Mouse (Mus musculus): Measurements from ENCODE around the gene Rom1.
"Not testable (repeated sequence)": the region's sequence is repeated elsewhere in the genome, so short reads cannot be mapped to it uniquely, and the experiment has no call there.

Gene Rom1

GRCm38 (mm10) chr19:8929224-8930088 lies at the start of gene Rom1, which contains the start of gene Eml3:
Gene Rom1, minus strand, starts transcription at chr19:8929356.
Gene Eml3, plus strand, starts transcription at chr19:8929552.
- DNase-seq = peak; percentile 91 to 94

- peak; percentile 65 to 74 for DNase-seq
Measured at GRCm38 (mm10) chr19:8976535-8976934, 47.4 kb upstream of the Rom1 start.

GRCm38 (mm10) chr19:8975491-8975890 lies 46.3 kb upstream of the Rom1 start:
- no peak for DNase-seq

- DNase-seq = no peak
Measured at GRCm38 (mm10) chr19:8974638-8975037, 45.5 kb upstream of the Rom1 start.

- DNase-seq = not testable (repeated sequence)
Measured at GRCm38 (mm10) chr19:8972491-8972890, 43.3 kb upstream of the Rom1 start.

GRCm38 (mm10) chr19:8967893-8968292 lies 38.7 kb upstream of the Rom1 start:
- no peak for DNase-seq

- no peak for DNase-seq
Measured at GRCm38 (mm10) chr19:8967373-8967743, 38.2 kb upstream of the Rom1 start.

GRCm38 (mm10) chr19:8966590-8967372 lies 37.6 kb upstream of the Rom1 start, which contains the start of gene Eef1g:
Gene Eef1g, plus strand, starts transcription at chr19:8967041.
- peak; percentile 98 to 100 for DNase-seq

- DNase-seq = no peak
Measured at GRCm38 (mm10) chr19:8966198-8966589, 37.0 kb upstream of the Rom1 start.

- peak; percentile 35 to 40 for DNase-seq
Measured at GRCm38 (mm10) chr19:8965771-8966170, 36.6 kb upstream of the Rom1 start.

- no peak for DNase-seq
Measured at GRCm38 (mm10) chr19:8965075-8965474, 35.9 kb upstream of the Rom1 start.

GRCm38 (mm10) chr19:8962256-8962655 lies 33.1 kb upstream of the Rom1 start:
- DNase-seq = no peak

GRCm38 (mm10) chr19:8954171-8954570 lies 25.0 kb upstream of the Rom1 start:
- DNase-seq = no peak

- DNase-seq = peak; percentile 89 to 92
Measured at GRCm38 (mm10) chr19:8953135-8954039, 24.2 kb upstream of the Rom1 start, which contains the start of gene Tut1. Gene Tut1, plus strand, starts transcription at chr19:8953847.

- DNase-seq = no peak
Measured at GRCm38 (mm10) chr19:8952241-8952640, 23.1 kb upstream of the Rom1 start.

- DNase-seq = no peak
Measured at GRCm38 (mm10) chr19:8950190-8950589, 21.0 kb upstream of the Rom1 start.

- DNase-seq = no peak
Measured at GRCm38 (mm10) chr19:8946929-8947328, 17.8 kb upstream of the Rom1 start.

- no peak for DNase-seq
Measured at GRCm38 (mm10) chr19:8945251-8945650, 16.1 kb upstream of the Rom1 start.

GRCm38 (mm10) chr19:8944750-8945149 lies 15.6 kb upstream of the Rom1 start:
- DNase-seq = peak; percentile 94 to 95

- no peak for DNase-seq
Measured at GRCm38 (mm10) chr19:8944062-8944461, 14.9 kb upstream of the Rom1 start.

- no peak for DNase-seq
Measured at GRCm38 (mm10) chr19:8943047-8943446, 13.9 kb upstream of the Rom1 start.

- DNase-seq = peak in 1 of 2 experiments; percentile 73
Measured at GRCm38 (mm10) chr19:8942276-8942964, 13.3 kb upstream of the Rom1 start.
